Mouse (Mus musculus) gastrocnemius, postnatal 14 days (tissue): ENCODE measurements around the gene Gm20388. TPM values are rescaled to one million over a fixed set of nuclear protein-coding genes. Genes with fewer than 3 reads are reported as not detected.

Source experiments
- DNase-seq: peaks from one replicate; pipeline ENCODE4 v3.0.0; 2021; ENCODE audit warnings: mixed read lengths
- intact Hi-C: fragments of 180-260 bp; cut with DNase I; formaldehyde crosslinking; loops from one replicate; pipeline ENCODE4 v1.15.1; 2025; ENCODE audit warnings: low total_unique reads
- total RNA-seq, 2 experiments: library from RNA; stranded (reverse); gene quantifications; 2 replicates each; pipeline ENCODE4 v1.2.3; 2021

Gene Gm20388
- total RNA-seq, 2 experiments from 2014 or later, result 5.6 to 6.0 TPM

DNA sequence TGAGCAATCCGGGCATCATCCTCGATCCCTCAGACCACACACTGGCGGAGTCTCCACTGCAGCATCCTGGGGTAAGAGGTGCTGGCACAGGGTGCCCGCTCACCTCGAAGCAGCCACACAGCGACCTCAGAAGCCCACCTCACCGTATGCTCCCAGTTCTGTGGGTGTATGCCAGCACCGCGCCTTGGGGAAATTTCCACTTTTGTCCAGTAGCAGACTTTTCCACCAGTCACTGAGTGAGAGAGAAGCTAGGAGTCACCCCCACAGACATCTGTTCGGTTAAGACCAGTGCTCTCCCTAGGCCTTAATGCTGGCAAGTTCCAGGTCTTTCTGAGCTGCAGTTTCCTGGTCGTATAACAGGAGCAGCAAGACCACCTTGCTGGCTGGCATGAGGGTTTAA, 1458.7 kb downstream of the Gm20388 start:
- no peak for DNase-seq
- intact Hi-C loops, result no loop called here

DNA sequence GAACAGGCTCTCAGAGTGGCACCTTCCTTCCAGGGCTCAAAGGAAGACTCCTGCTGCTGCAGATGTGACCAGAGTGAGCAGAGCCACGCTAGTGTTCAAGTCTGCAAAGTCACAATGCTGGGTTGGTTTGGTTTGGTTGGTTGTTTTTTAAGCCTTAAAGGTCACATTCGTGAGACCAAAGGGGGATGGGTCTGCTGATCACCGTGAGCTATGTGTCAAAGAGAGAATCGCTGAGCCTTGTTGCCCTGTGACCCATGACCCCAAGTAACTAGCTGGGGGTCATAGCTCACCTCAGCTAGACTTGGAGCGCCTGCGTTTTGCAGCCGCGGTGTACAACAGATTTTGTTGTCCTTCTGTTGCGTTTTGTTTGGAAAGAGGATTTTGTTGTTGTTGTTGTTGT, 1460.6 kb downstream of the Gm20388 start:
- no peak for DNase-seq
- intact Hi-C loops, result no loop called here

DNA sequence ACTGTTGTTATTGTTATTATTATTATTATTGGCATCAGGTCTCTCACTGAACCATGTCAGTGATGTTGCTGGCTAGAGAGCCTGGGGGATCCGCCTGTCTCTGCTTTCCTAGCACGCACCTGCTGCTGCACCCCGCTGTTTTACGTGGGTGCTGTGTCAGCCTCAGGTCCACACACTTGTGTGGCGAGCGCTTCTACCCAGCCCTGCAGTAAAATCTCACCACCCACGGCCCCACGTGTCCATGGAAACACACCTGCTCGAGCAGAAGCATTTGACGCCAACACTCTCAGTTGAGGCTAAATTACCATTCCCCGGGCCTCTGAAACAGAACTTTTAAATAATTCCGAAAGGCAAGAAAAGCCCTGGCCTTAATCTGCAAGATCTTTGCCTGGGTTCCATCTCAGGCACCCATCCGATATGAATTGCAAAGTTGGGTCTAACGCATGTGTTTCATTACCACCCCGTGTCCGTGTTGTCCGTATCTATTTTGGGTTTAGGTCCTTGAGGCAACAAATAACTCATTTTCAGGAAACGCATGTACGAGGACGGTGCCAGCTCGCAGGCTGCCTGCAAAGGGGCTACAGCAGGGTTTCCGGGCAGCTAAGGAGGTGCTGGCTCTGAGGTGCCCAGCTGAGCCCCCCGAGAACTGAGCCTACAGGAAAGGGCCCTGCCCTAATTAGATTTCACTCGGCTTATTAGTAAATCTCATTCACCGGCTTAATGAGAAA, 1461.4 kb downstream of the Gm20388 start:
- intact Hi-C loops, result no loop called here
- DNase-seq, result no peak

DNA sequence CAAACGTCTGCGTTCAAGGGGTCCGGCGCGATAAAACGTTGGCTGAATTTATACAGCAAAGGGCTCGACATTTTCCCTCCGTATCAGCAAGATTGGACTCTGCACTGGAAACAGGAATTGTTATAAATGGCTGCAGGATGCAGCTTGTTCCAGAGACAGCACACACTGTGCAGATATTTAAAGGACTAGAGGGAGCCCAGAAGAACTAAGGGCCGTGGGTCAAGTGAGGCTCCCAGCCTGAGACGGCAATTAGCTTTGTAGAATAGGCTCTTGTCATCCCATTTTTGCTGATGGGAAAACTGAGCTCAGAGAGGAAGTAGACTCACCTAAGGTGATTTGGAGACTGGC, 1462.0 kb downstream of the Gm20388 start:
- DNase-seq, result no peak
- intact Hi-C loops, result no loop called here

DNA sequence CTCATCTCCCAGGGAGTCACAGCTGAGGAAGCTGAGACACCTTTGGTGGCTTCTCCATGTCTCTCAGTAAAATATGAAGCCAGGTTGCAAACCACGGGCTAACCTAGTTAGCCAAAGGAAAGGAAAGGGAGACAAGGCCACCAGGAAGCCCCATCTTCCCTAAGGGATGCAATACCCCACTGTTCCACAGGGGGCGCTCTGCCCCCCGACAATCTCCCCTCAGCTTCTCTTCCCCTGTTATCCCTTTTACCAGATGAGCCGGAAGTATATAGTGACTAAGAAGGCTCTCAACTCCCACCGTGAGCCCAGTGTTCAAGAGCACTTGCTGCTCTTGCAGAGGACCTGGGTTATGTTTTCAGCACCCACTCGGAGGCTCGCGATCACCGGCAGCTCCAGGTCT, 1463.6 kb downstream of the Gm20388 start:
- intact Hi-C loops, result loop anchor here (2.0 kb wide), 1 partner anchor 67 kb away; no protein-coding TSS in a partner anchor
- no peak for DNase-seq

DNA sequence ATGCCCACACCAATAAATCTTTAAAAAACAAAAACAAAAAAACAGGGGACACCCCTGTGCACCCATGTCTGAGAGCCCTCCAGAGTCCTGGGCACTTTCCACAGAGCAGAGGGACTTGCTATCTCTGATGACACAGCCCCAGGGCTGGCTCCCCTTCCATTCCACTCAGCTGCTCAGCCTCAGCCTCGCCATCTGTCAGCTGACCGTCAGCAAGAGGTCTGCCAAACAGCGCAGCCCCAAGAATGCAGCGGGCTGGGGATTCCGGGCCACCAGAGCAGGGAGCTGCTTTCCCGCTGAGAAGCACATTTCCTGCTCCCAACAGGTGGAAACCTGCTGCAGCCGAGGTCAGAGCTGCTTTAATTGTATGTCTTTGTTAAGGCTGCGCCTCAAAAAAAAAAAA, 1464.1 kb downstream of the Gm20388 start:
- intact Hi-C loops, result loop anchor here (2.0 kb wide), 1 partner anchor 68 kb away; no protein-coding TSS in a partner anchor
- DNase-seq, result peak; percentile 56

DNA sequence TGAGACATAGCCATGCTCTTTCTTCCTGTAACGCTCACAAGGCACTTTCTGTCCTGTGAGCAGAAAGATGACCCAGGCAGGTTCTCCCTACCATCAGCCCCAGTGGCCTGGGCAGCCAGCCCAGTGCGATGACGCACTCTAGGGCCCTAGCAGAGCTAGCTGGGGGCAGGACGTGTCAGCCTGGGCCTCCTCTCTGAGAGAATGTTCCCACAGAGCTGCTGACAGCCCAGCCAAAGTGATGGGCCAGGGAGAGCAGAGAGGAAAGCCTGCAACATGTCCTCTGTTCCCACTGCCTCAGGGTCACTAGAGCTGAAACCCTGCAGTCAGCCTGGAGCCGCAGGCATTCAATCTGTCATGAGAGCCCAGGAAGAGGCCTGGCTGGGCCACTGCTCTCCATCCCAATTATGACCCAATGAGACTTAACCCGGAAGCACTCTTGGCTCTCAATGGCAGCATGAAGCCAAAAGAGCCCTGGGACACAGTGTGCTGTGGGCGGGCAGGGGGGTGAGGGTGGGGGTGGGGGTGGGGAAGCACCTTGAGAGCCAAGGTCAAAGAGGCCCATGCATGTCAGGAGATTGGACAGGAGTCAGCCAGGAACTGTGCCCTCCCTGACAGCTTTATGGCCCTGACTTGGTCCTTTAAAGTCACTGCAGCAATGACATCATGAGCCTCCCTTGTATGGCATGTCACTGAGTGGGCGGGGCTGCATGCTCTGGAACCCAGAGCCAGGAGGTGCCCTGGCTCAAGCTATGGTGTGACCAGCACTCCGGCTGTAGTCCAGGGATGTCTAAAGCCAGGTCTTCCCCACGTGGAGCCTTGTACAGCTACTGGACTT, 1465.7 kb downstream of the Gm20388 start:
- DNase-seq, result peak; percentile 81
- intact Hi-C loops, result no loop called here

DNA sequence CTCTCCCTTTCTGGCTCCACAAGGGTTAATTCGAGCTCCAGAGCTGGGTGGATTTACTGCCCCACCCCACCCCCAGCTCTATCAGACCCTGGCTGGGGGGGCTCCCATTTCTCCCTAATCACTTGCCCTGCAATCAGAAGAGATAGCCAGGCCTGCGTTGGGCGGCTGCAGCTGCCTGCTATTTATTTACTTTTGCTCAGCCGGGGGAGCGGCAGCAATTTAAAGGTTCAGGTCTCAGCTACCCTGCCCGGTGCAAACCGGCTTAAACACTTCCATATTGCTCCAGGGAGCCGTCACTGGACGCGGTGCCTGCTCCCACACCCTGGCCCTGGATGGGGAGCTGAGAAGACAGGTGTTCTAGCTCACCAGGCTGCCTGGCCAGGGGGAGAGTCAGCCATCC, 1467.0 kb downstream of the Gm20388 start:
- intact Hi-C loops, result no loop called here

DNA sequence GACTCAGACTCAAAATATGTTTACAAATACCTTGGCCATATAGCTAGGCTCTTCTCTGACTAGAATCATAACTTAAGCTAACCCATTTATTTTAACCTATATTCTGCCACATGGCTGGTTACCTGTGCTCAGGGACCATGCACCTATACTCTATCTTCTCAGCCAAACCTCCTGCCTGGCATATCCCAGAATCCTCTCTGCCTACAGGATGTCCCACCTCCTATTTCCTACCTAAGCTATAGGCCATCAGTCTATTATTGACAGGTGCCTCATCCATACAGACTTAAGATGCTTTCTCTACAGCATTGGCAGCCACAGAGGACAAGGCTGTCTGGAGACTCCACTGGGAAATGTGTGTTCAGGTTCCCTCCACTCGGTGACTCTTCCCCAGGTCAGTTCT, 1468.7 kb downstream of the Gm20388 start:
- no peak for DNase-seq
- intact Hi-C loops, result no loop called here

More for the DNA sequence above, 1467.0 kb downstream of the Gm20388 start:
- DNase-seq, result no peak

DNA sequence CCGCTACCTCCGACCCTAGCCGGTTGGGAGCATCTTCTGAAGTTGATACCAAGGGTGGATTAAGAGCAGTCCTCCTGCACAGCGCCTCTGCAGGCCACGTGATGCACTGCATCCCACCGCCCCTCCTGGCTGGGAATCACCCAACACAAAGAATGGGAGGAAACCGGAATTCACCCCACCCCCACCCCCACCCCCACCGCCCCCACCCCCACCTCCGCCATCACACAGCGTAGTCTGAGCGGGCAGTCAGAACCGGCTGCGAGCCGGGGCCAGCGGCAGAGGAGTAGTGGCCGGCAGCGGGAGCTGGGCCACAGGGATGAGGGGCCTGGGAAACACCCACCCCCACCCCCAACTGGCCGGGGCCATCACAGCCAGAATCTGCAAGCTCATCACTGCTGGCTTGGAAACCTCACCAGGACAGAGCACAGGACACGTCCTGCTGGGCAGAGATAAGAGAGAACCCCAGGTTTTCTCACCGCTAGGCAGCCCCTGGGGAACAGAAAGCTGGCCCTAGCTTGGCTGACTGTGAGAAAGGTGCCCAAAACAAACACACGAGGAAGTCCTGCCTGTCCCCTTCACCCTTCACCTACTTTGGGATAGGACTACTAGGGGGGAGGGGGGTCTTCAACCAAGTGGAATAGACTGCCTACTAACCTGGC, 1472.1 kb downstream of the Gm20388 start:
- intact Hi-C loops, result no loop called here
- peak; percentile 75 for DNase-seq

DNA sequence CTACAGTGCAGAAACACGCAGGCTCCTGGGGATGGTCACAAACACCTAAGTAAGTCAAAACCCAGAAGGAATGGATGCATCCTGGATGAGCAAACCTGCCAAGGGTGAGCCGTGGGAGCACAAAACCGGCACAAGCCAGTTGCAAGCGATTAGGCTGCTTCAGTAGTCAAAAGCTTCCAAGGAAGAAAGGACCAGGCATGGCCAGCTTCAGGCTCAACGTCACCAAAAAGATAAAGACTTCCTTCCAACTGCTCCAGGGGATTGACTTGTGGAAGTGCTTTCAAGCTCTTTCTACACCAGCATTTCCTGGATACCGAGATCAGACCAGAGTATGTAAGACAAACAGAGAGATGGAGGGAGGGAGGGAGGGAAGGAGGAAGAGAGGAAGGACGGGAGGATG, 1474.9 kb downstream of the Gm20388 start:
- intact Hi-C loops, result no loop called here
- DNase-seq, result no peak

DNA sequence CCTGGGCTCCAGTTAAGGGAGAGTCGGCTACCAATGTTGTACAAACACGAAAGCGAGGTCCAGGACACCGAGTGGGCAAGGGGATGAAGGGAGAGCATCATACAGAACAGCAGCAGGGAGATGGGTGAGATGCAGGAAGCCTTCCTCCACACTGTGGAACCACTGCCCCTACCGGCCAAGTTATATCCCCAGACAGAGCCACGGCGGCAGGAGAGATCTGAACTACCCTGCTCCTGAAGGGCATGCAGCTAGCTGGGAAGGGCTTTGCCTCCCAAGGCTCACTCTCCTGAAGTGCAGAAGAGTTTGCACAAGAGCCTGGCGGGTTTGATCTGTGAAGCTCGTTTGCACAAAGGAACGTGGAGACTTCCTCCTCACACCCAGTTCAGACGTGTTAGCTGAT, 1480.0 kb downstream of the Gm20388 start:
- intact Hi-C loops, result loop anchor here (10.0 kb wide), 1 partner anchor 124 kb away; no protein-coding TSS in a partner anchor
- DNase-seq, result peak; percentile 31

DNA sequence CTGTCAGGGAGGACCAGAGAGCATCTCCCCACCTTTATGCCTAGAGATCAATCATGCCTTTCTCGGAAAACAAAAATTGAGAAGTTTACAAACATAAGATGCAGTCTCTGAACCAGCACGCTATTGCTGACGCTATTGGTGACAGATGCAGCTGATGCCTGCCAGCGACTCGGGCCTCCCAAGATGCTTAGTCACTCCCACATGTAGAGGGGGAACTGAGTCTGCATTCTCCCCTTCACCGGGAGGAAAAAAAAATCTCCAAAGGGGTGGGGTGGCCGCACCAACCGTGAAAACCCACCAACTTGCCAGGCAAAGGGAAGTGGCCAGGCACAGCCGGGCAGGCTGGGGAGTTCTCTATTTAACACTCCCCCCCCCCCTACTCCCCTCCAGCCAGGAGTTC, 1480.6 kb downstream of the Gm20388 start:
- intact Hi-C loops, result loop anchor here (10.0 kb wide), 1 partner anchor 124 kb away; no protein-coding TSS in a partner anchor
- DNase-seq, result no peak

DNA sequence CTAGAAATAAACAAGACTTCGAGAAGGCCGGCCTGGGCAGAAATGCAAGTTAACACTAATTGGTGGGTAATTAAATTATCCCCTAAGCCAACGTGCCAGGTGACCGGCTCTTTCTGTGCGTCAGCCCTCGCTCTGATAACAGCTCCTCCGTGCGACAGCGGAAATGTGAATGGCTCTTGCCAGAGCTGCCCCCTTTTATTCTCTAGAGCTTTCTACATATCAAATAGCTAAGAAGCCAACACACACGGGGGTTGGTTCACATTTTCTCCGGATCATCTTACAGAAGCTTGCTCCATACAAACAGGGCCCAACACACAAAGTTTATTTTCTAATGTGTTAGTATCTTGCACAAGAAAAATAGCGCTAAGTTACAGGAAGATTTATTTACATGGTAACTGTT, 1481.1 kb downstream of the Gm20388 start:
- intact Hi-C loops, result loop anchor here (10.0 kb wide), 1 partner anchor 123 kb away; no protein-coding TSS in a partner anchor
- DNase-seq, result no peak

DNA sequence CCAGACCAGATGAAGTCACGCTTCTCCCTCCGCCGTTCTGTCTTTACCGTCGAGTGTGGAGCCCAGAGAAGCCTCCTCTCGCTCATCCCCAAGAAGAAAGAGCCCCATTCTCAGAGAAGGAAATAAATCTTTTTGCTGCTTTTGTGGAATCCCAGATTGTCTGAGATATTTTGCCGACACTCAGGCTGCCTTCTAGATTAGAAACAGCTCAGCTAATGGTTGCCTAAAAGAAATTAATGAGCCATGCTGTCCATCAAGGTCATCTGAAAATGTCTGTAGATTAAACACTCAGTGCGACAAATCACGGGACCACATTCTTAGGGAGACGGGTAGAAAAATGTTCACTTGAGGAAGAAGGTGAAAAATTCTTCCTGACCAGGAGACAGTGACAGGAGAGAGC, 1481.8 kb downstream of the Gm20388 start:
- intact Hi-C loops, result loop anchor here (10.0 kb wide), 1 partner anchor 122 kb away; no protein-coding TSS in a partner anchor
- DNase-seq, result no peak

DNA sequence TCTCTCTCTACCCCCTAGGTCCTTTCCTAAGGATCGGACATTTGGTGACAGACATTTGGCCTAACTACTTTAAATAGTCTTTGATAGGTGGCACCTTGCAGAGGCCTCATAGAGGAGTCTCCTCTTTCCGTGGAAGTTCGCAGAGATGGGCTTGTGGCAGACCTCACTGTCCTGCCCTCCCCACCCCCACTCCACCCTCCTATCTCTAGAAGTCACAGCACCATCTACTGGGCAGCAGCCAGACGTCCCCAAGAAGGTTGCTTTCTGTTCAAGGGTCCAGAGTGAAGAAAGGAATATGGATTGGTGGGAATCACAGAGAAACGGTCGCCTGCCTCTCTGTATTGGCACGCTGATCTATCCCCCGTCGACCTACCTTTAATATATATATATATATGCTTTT, 1482.5 kb downstream of the Gm20388 start:
- DNase-seq, result peak; percentile 41
- intact Hi-C loops, result loop anchor here (10.0 kb wide), 1 partner anchor 122 kb away; no protein-coding TSS in a partner anchor

DNA sequence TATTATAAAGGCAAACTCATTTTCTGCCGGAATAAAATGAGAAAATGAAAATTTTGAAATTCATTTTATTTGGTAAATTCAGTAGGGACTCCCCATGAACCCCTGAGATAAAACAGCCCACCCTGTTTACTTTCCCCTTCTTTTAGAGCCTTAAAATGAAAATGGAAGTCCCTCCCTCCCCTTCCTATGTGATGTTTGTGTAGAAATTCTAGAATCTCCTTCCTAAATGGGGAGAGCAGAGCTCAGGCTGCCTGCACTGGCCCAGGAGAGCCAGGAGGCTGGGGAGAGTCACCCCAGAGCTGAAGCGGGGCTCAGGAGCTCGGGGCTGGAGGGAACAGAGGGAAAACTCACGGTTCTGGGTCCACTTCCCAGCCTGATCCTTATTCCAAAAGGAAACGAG, 1484.0 kb downstream of the Gm20388 start:
- intact Hi-C loops, result loop anchor here (5.0 to 10.0 kb wide), 2 partner anchors 120 to 267 kb away; partner anchors contain the start of gene Foxl1
- DNase-seq, result no peak

DNA sequence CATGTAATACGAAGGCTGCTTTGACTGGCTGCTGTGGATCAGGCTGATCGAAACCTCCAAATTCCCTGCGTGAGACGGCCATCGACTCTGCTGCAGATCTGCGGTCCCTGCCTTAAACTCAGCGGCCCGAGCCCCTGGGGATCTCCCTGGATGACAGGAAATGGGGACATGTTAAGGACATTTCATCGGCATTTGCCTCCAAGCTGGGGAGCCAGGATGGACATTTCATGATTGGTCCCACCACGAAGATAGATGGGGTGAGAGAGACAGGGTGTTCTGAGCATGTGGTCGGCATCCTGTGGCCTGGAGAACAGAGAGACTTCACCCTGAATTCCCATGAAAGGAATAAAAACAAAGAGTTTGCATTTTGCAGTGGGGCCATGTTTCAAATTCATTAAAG, 1484.7 kb downstream of the Gm20388 start:
- intact Hi-C loops, result loop anchor here (5.0 to 10.0 kb wide), 2 partner anchors 119 to 268 kb away; partner anchors contain the start of gene Foxl1
- no peak for DNase-seq

DNA sequence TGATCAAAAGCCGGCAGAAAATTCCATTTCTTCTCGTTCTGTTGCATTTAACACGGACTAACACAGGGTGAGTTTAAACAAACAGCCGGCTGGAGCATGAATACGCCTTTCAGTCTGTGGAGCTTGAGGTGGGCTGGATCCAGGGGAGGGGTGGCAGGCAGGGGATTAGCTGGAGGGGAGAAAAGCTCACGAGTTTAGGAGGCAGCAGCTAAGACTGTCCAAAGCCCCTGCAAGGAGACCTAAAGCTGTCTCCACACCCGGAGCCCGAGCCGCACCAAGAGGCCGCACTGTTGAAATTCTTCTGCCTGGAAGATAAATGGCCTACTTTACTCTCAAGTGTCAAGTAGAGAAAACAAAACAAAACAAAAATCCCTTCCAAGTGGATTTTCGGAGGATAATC, 1485.5 kb downstream of the Gm20388 start:
- intact Hi-C loops, result loop anchor here (5.0 to 10.0 kb wide), 2 partner anchors 119 to 269 kb away; partner anchors contain the start of gene Foxl1
- no peak for DNase-seq
